Mouse (Mus musculus) spleen, adult 2 months (tissue): ENCODE results near the gene Fxyd6. TPM values are rescaled to one million over a fixed set of nuclear protein-coding genes. Genes with fewer than 3 reads are reported as not detected.

Experiments
- DNase-seq, 2 experiments: peaks; one replicate each; pipeline versions ENCODE4 v3.0.0 to v3.0.0-alpha.2; 2012 to 2021; ENCODE audit warnings: low spot score in 2 of 2, low read depth in 1 of 2
- H3K27ac ChIP-seq: fragments of 200-500 bp; 2 replicates; pipeline ENCODE4 v1.5.1; 2012; ENCODE audit warnings: low read length, inconsistent platforms; ENCODE audit not compliant: insufficient read depth
- H3K27me3 ChIP-seq: fragments of 200-500 bp; 2 replicates; pipeline ENCODE4 v1.6.1; 2012; ENCODE audit warnings: mild to moderate bottlenecking, moderate library complexity, low read length, inconsistent platforms; ENCODE audit not compliant: control insufficient read depth, insufficient read depth
- H3K36me3 ChIP-seq: fragments of 200-500 bp; 2 replicates; pipeline ENCODE4 v1.6.1; 2012; ENCODE audit warnings: mild to moderate bottlenecking, low read length, inconsistent platforms; ENCODE audit not compliant: control insufficient read depth, insufficient read depth
- H3K4me1 ChIP-seq: fragments of 200-500 bp; 2 replicates; pipeline ENCODE4 v1.6.1; 2011; ENCODE audit warnings: inconsistent platforms; ENCODE audit not compliant: control insufficient read depth, insufficient read depth, insufficient read length
- H3K4me3 ChIP-seq: fragments of 200-500 bp; 2 replicates; pipeline ENCODE4 v1.5.1; 2011; ENCODE audit warnings: mild to moderate bottlenecking, inconsistent platforms; ENCODE audit not compliant: insufficient read depth, insufficient read length; ENCODE audit errors: extremely low read depth
- CTCF ChIP-seq: fragments of 200-500 bp; IDR thresholded peaks from 2 replicates; pipeline ENCODE4 v1.5.1; 2011; ENCODE audit warnings: mild to moderate bottlenecking, inconsistent platforms; ENCODE audit not compliant: insufficient read depth, insufficient read length, insufficient replicate concordance; ENCODE audit errors: extremely low read depth
- POLR2A ChIP-seq: fragments of 200-500 bp; IDR thresholded peaks from 2 replicates; pipeline ENCODE4 v1.6.1; 2011; ENCODE audit warnings: low read depth, low read length, inconsistent platforms
- WGBS: fragments of 180-500 bp; shearing (Covaris S2); methylation state at CpG from one replicate; pipeline ENCODE4 v1.1.7; 2018; 5-methylcytosine and 5-hydroxymethylcytosine counted together
- polyA plus RNA-seq: library from polyadenylated mRNA; depleted of rRNA; stranded (reverse); fragments of >200 nt; gene quantifications from 2 replicates; pipeline ENCODE4 v1.2.3, GENCODE M21; 2012

The Fxyd6 gene
- polyA plus RNA-seq, 1 experiment, result 22.3 TPM

GRCm38 (mm10) chr9:45371337-45371707 is 1.3 kb downstream of the Fxyd6 start:
- Histone ChIP-seq H3K27me3 (peaks cover 5% of the 10 kb centered on the region; the same call in 1 of the 2 replicates), H3K4me3 (no peak overlapping the region), H3K36me3 (no peaks in the 10 kb centered on the region), H3K27ac (no peak overlapping the region), H3K4me1 (0 out of 2 replicates have a peak, but pooled peaks cover 3% of the 10 kb centered on the region)
- no peak for DNase-seq
- TF ChIP-seq CTCF, result no peak
- TF ChIP-seq POLR2A, result no peak
- 79% methylated on average over 2 of the region's 2 CpGs for WGBS

- Histone ChIP-seq H3K4me3 (no peak overlapping the region), H3K4me1 (0 out of 2 replicates have a peak, but pooled peaks cover 3% of the 10 kb centered on the region), H3K36me3 (no peaks in the 10 kb centered on the region), H3K27me3 (peaks cover 5% of the 10 kb centered on the region; the same call in 1 of the 2 replicates), H3K27ac (no peak overlapping the region)
- no peak for TF ChIP-seq CTCF
- TF ChIP-seq POLR2A, result no peak
- 71% methylated on average over 3 of the region's 3 CpGs for WGBS
- DNase-seq, result no peak
Observed at GRCm38 (mm10) chr9:45373896-45374295, 3.9 kb downstream of the Fxyd6 start.

GRCm38 (mm10) chr9:45374988-45375502 is 5.1 kb downstream of the Fxyd6 start:
- DNase-seq, result no peak
- H3K27me3 ChIP-seq, result peaks cover 4% of the 10 kb centered on the region; the same call in 1 of the 2 replicates
- 88% methylated on average over 6 of the region's 6 CpGs for WGBS

GRCm38 (mm10) chr9:45376427-45376826 is 6.4 kb downstream of the Fxyd6 start:
- TF ChIP-seq POLR2A (no peak), CTCF (no peak)
- no peak for DNase-seq

More at GRCm38 (mm10) chr9:45374988-45375502, 5.1 kb downstream of the Fxyd6 start:
- Histone ChIP-seq H3K4me1 (no peaks in the 10 kb centered on the region), H3K4me3 (no peak overlapping the region), H3K36me3 (no peaks in the 10 kb centered on the region), H3K27ac (no peak overlapping the region)
- no peak for TF ChIP-seq CTCF
- TF ChIP-seq POLR2A, result no peak

DNA sequence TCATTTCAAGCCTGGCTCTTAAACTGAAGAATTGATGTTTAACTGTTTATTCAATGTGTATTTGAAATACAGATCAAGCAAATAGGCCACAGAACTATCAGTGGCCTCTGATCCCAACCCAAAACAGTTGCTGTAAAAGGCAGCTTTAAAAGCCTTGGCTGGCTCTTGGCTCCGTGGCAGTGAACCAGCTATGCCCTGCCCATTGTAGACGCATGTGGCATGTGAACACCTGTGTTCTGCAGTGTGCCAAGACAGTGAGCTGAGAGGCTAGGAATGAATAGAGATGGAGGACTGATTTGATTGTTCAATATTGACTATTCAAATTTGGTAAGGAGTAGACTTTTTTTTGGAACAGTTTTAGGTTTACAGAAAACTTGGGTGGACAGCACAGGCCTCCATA is 6.9 kb downstream of the Fxyd6 start:
- Histone ChIP-seq H3K27ac (no peak overlapping the region), H3K4me3 (no peak overlapping the region), H3K4me1 (no peaks in the 10 kb centered on the region), H3K36me3 (no peaks in the 10 kb centered on the region), H3K27me3 (no peaks in the 10 kb centered on the region)
- 72% methylated on average over 2 of the region's 2 CpGs for WGBS
- DNase-seq, result no peak
- no peak for TF ChIP-seq POLR2A
- no peak for TF ChIP-seq CTCF

More at GRCm38 (mm10) chr9:45376427-45376826, 6.4 kb downstream of the Fxyd6 start:
- Histone ChIP-seq H3K36me3 (no peaks in the 10 kb centered on the region), H3K27ac (no peak overlapping the region), H3K27me3 (no peaks in the 10 kb centered on the region), H3K4me1 (no peaks in the 10 kb centered on the region), H3K4me3 (no peak overlapping the region)
- 55% methylated on average over 4 of the region's 4 CpGs for WGBS

GRCm38 (mm10) chr9:45380411-45381251 is 10.6 kb downstream of the Fxyd6 start:
- H3K27me3 ChIP-seq, result no peaks in the 10 kb centered on the region
- 70% methylated on average over 10 of the region's 10 CpGs for WGBS

More at GRCm38 (mm10) chr9:45380411-45381251, 10.6 kb downstream of the Fxyd6 start:
- Histone ChIP-seq H3K27ac (no peak overlapping the region), H3K4me3 (no peak overlapping the region), H3K4me1 (no peaks in the 10 kb centered on the region), H3K36me3 (no peaks in the 10 kb centered on the region)
- DNase-seq, result no peak
- TF ChIP-seq CTCF (no peak), POLR2A (no peak)
